Mouse (Mus musculus): ENCODE data around the gene Numb. TPM values are rescaled to one million over a fixed set of nuclear protein-coding genes. Genes with fewer than 3 reads are reported as not detected.
"Not testable (repeated sequence)": the region's sequence is repeated elsewhere in the genome, so short reads cannot be mapped to it uniquely, and the experiment has no call there.

The Numb gene
- polyA plus RNA-seq, 1 experiment from 2014 or later, result 43.7 TPM

DNA sequence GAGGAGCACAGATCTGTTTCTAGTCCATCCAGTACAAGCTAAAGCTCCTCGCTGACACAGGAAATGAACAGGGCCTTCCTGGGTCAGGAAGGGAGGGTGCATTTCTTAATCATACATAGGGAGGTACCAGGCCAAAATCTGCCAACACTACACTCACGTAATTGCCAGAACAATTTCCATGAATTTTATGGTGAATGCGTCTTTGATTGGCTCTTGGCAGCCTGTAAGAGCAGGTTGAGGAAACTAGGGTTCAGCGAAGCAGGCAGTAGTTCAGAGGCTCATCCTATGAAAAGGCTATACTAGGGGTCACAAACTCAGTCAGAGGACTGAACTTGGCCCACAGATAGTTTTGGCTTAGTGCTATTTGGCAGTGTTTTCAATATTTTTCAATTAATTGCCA is 18.3 kb upstream of the Numb start:
- no peak for ATAC-seq (ENCODE audit: insufficient number of reproducible peaks, low FRiP score)
- H3K36me3 ChIP-seq, result no peaks in the 10 kb centered on the region
- WGBS, result 67% methylated on average over 4 of the region's 4 CpGs
- H3K27me3 ChIP-seq (replicated peaks), result no peaks in the 10 kb centered on the region
- no peak overlapping the region for H3K4me3 ChIP-seq
- H3K4me2 ChIP-seq, result no peak overlapping the region
- H3K9me3 ChIP-seq (replicated peaks), result no peaks in the 10 kb centered on the region
- H3K9ac ChIP-seq, result no peak overlapping the region
- H3K4me1 ChIP-seq (replicated peaks), result peaks cover 5% of the 10 kb centered on the region; the same call in 1 of the 2 replicates
- no peak overlapping the region for H3K27ac ChIP-seq (ENCODE audit: poor library complexity, severe bottlenecking)

- H3K4me1 ChIP-seq (replicated peaks), result peaks cover 5% of the 10 kb centered on the region; the same call in 1 of the 2 replicates
- H3K36me3 ChIP-seq, result no peaks in the 10 kb centered on the region
- no peak overlapping the region for H3K4me3 ChIP-seq
- H3K9me3 ChIP-seq (replicated peaks), result peaks cover 2% of the 10 kb centered on the region; the same call in 1 of the 2 replicates
- H3K27me3 ChIP-seq (replicated peaks), result no peaks in the 10 kb centered on the region
- WGBS, result 80% methylated on average over 2 of the region's 2 CpGs
- no peak overlapping the region for H3K9ac ChIP-seq
- no peak for ATAC-seq (ENCODE audit: insufficient number of reproducible peaks, low FRiP score)
- no peak overlapping the region for H3K4me2 ChIP-seq
- no peak overlapping the region for H3K27ac ChIP-seq (ENCODE audit: poor library complexity, severe bottlenecking)
These were observed 17.6 kb upstream of the Numb start for GRCm38 (mm10) chr12:83939332-83939731.

DNA sequence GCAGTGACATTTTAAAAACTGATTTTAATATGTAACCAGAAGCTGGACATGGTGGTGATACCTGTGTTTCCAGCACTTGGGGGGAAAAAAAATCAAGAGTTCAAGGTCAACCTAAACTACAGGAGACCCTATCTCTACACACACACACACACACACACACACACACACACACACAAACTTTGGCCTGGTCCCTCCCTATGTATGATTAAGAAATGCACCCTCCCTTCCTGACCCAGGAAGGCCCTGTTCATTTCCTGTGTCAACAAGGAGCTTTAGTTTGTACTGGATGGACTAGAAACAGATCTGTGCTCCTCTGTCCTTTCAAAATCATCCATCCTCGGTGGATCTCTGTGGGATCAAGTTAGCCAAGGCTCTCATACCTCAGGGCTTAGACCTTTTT is 16.9 kb upstream of the Numb start:
- not testable (repeated sequence) for H3K4me2 ChIP-seq; H3K36me3 ChIP-seq; H3K27ac ChIP-seq (ENCODE audit: poor library complexity, severe bottlenecking); H3K9me3 ChIP-seq (replicated peaks); ATAC-seq (ENCODE audit: insufficient number of reproducible peaks, low FRiP score); H3K9ac ChIP-seq; H3K27me3 ChIP-seq (replicated peaks); H3K4me1 ChIP-seq (replicated peaks); H3K4me3 ChIP-seq
- WGBS, result 48% methylated on average over 1 of the region's 1 CpGs

GRCm38 (mm10) chr12:83937600-83937999 is 15.9 kb upstream of the Numb start:
- 59% methylated on average over 10 of the region's 10 CpGs for WGBS
- H3K4me3 ChIP-seq, result no peak overlapping the region
- H3K9me3 ChIP-seq (replicated peaks), result peaks cover 4% of the 10 kb centered on the region; the same call in 1 of the 2 replicates
- H3K4me1 ChIP-seq (replicated peaks), result peaks cover 5% of the 10 kb centered on the region; the same call in 1 of the 2 replicates
- no peak for ATAC-seq (ENCODE audit: insufficient number of reproducible peaks, low FRiP score)
- H3K4me2 ChIP-seq, result no peak overlapping the region
- no peak overlapping the region for H3K27ac ChIP-seq (ENCODE audit: poor library complexity, severe bottlenecking)
- no peak overlapping the region for H3K9ac ChIP-seq
- no peaks in the 10 kb centered on the region for H3K36me3 ChIP-seq
- H3K27me3 ChIP-seq (replicated peaks), result no peaks in the 10 kb centered on the region

DNA sequence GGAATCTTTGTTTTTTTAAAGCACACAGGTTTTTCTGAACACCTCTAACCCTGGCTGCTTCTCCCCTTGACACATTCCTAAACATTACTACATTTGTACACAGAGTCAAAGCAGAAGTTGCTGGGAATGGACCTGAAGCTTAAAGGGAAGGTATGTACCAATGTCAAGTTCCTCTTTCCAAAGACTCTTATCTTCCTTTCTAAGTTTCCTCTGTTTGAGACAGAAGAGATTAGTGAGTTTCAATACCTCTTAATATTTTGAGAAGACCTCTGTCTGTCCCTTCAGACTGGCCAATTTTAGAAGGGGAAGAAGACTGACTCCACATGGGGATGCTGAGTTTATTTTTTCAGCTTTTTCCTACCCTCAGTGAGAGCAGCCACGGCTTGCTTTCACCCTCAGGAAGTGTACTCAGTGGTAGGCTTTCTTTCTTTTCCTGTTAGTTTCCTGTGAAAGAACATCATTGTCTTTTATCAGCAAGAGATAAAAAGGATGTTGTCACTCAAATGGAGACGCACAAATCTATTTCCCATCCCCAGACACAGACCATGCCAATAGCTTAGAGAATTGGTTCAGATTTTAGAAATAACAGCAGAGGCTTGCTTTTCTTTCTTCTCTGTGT is 7.6 kb upstream of the Numb start:
- no peak overlapping the region for H3K9ac ChIP-seq
- H3K4me3 ChIP-seq, result no peak overlapping the region
- 0 out of 2 replicates have a peak, but pooled peaks have one; percentile 57 for ATAC-seq (ENCODE audit: insufficient number of reproducible peaks, low FRiP score)
- H3K4me1 ChIP-seq (replicated peaks), result peaks cover 36% of the 10 kb centered on the region
- no peaks in the 10 kb centered on the region for H3K27me3 ChIP-seq (replicated peaks)
- 10% methylated on average over 2 of the region's 2 CpGs for WGBS
- H3K4me2 ChIP-seq, result no peak overlapping the region
- peaks cover 1% of the 10 kb centered on the region; the same call in 1 of the 2 replicates for H3K9me3 ChIP-seq (replicated peaks)
- no peaks in the 10 kb centered on the region for H3K36me3 ChIP-seq
- H3K27ac ChIP-seq (ENCODE audit: poor library complexity, severe bottlenecking), result peak overlapping the region; percentile 56; the same call in 1 of the 2 replicates

GRCm38 (mm10) chr12:83927747-83928146 is 6.0 kb upstream of the Numb start:
- 58% methylated on average over 4 of the region's 4 CpGs for WGBS
- Histone ChIP-seq H3K9me3 (replicated peaks) (no peaks in the 10 kb centered on the region), H3K36me3 (no peaks in the 10 kb centered on the region), H3K27ac (ENCODE audit: poor library complexity, severe bottlenecking) (peak overlapping the region; percentile 61; the same call in 1 of the 2 replicates), H3K9ac (no peak overlapping the region), H3K4me1 (replicated peaks) (peaks cover 50% of the 10 kb centered on the region), H3K27me3 (replicated peaks) (no peaks in the 10 kb centered on the region), H3K4me2 (no peak overlapping the region), H3K4me3 (no peak overlapping the region)
- no peak for ATAC-seq (ENCODE audit: insufficient number of reproducible peaks, low FRiP score)

GRCm38 (mm10) chr12:83926061-83926460 is 4.3 kb upstream of the Numb start:
- no peak overlapping the region for H3K4me2 ChIP-seq
- no peaks in the 10 kb centered on the region for H3K27me3 ChIP-seq (replicated peaks)
- peaks cover 51% of the 10 kb centered on the region for H3K4me1 ChIP-seq (replicated peaks)
- WGBS, result 72% methylated on average over 2 of the region's 2 CpGs
- ATAC-seq (ENCODE audit: insufficient number of reproducible peaks, low FRiP score), result no peak
- H3K36me3 ChIP-seq, result no peaks in the 10 kb centered on the region
- H3K27ac ChIP-seq (ENCODE audit: poor library complexity, severe bottlenecking), result 0 out of 2 replicates have a peak overlapping the region, but pooled peaks have one; percentile 51
- H3K9ac ChIP-seq, result no peak overlapping the region
- no peak overlapping the region for H3K4me3 ChIP-seq
- H3K9me3 ChIP-seq (replicated peaks), result no peaks in the 10 kb centered on the region

- Histone ChIP-seq H3K27me3 (replicated peaks) (no peaks in the 10 kb centered on the region), H3K9ac (peak overlapping the region; percentile 56; the same call in 1 of the 2 replicates), H3K27ac (ENCODE audit: poor library complexity, severe bottlenecking) (peak overlapping the region; percentile 86), H3K9me3 (replicated peaks) (no peaks in the 10 kb centered on the region), H3K36me3 (no peaks in the 10 kb centered on the region), H3K4me1 (replicated peaks) (peaks cover 55% of the 10 kb centered on the region), H3K4me3 (0 out of 2 replicates have a peak overlapping the region, but pooled peaks have one; percentile 10), H3K4me2 (peak overlapping the region; percentile 57)
- WGBS, result 33% methylated on average over 7 of the region's 7 CpGs
- ATAC-seq (ENCODE audit: insufficient number of reproducible peaks, low FRiP score), result no peak
These were observed 3.5 kb upstream of the Numb start for GRCm38 (mm10) chr12:83925160-83925703.

GRCm38 (mm10) chr12:83924332-83924731 is 2.6 kb upstream of the Numb start:
- 30% methylated on average over 3 of the region's 3 CpGs for WGBS
- H3K27me3 ChIP-seq (replicated peaks), result no peaks in the 10 kb centered on the region
- no peak for ATAC-seq (ENCODE audit: insufficient number of reproducible peaks, low FRiP score)
- no peaks in the 10 kb centered on the region for H3K36me3 ChIP-seq
- peak overlapping the region; percentile 85 for H3K27ac ChIP-seq (ENCODE audit: poor library complexity, severe bottlenecking)
- peak overlapping the region; percentile 43 for H3K4me2 ChIP-seq
- no peak overlapping the region for H3K9ac ChIP-seq
- H3K4me3 ChIP-seq, result no peak overlapping the region
- H3K4me1 ChIP-seq (replicated peaks), result peaks cover 58% of the 10 kb centered on the region
- H3K9me3 ChIP-seq (replicated peaks), result no peaks in the 10 kb centered on the region

DNA sequence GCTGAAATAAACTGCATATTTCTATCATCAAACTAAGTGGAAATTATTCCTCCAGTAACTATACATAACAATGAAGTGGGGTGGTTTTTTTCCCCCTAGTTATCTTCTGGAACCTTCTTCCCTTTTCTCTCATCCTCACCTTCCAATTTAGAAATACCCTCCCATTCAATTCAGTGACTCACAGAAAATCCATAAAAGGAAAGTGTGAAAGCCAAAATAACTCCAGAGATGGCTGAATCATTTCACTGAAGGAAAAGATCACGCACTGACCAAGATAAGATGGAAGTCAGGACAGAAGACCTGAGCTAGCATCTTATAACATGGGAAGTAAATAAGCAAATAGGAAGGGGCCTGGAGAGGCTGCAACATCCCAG is 1.7 kb upstream of the Numb start:
- Histone ChIP-seq H3K27ac (ENCODE audit: poor library complexity, severe bottlenecking) (peak overlapping the region; percentile 85), H3K4me3 (no peak overlapping the region), H3K4me1 (replicated peaks) (peaks cover 56% of the 10 kb centered on the region), H3K27me3 (replicated peaks) (no peaks in the 10 kb centered on the region), H3K9ac (no peak overlapping the region), H3K9me3 (replicated peaks) (no peaks in the 10 kb centered on the region), H3K36me3 (no peaks in the 10 kb centered on the region), H3K4me2 (no peak overlapping the region)
- 27% methylated on average over 1 of the region's 1 CpGs for WGBS
- no peak for ATAC-seq (ENCODE audit: insufficient number of reproducible peaks, low FRiP score)

- WGBS, result 41% methylated on average over 8 of the region's 8 CpGs
- Histone ChIP-seq H3K27me3 (replicated peaks) (no peaks in the 10 kb centered on the region), H3K27ac (ENCODE audit: poor library complexity, severe bottlenecking) (peak overlapping the region; percentile 74), H3K9me3 (replicated peaks) (no peaks in the 10 kb centered on the region), H3K9ac (peak overlapping the region; percentile 72), H3K4me1 (replicated peaks) (peaks cover 52% of the 10 kb centered on the region), H3K4me3 (peak overlapping the region; percentile 90), H3K36me3 (no peaks in the 10 kb centered on the region), H3K4me2 (peak overlapping the region; percentile 68)
- ATAC-seq (ENCODE audit: insufficient number of reproducible peaks, low FRiP score), result no peak
These were observed 1.2 kb upstream of the Numb start for GRCm38 (mm10) chr12:83922724-83923485.
